Mouse (Mus musculus) small intestine, adult 2 months (tissue): ENCODE measurements around the gene Arhgef19. TPM values are rescaled to one million over a fixed set of nuclear protein-coding genes. Genes with fewer than 3 reads are reported as not detected.

Experiments used
- H3K27ac ChIP-seq: fragments of 200-500 bp; 2 replicates; pipeline ENCODE4 v1.5.1; 2012; ENCODE audit warnings: low read depth, low read length, control low read depth, inconsistent platforms; ENCODE audit not compliant: insufficient read depth
- H3K27me3 ChIP-seq: fragments of 200-500 bp; 2 replicates; pipeline ENCODE4 v1.6.1; 2012; ENCODE audit warnings: mild to moderate bottlenecking, moderate library complexity, low read length, inconsistent platforms; ENCODE audit not compliant: control insufficient read depth, insufficient read depth
- H3K36me3 ChIP-seq: fragments of 200-500 bp; 2 replicates; pipeline ENCODE4 v1.6.1; 2012; ENCODE audit warnings: mild to moderate bottlenecking, low read length, control low read depth, inconsistent platforms; ENCODE audit not compliant: control insufficient read depth, insufficient read depth
- H3K4me1 ChIP-seq: fragments of 200-500 bp; 2 replicates; pipeline ENCODE4 v1.6.1; 2012; ENCODE audit warnings: low read length, inconsistent platforms, mixed read lengths; ENCODE audit not compliant: control insufficient read depth, insufficient read depth, insufficient read length
- H3K4me3 ChIP-seq: fragments of 200-500 bp; 2 replicates; pipeline ENCODE4 v1.5.1; 2012; ENCODE audit warnings: low read depth, mild to moderate bottlenecking, control low read depth, inconsistent platforms, low read length, moderate library complexity
- CTCF ChIP-seq: fragments of 200-500 bp; IDR thresholded peaks from 2 replicates; pipeline ENCODE4 v1.5.1; 2012; ENCODE audit warnings: low read depth, mild to moderate bottlenecking, control low read depth, inconsistent platforms, low read length, moderate library complexity, mixed read lengths; ENCODE audit not compliant: insufficient replicate concordance, insufficient read length; ENCODE audit errors: extremely low read depth
- POLR2A ChIP-seq: fragments of 200-500 bp; IDR thresholded peaks from 2 replicates; pipeline ENCODE4 v1.6.1; 2012; ENCODE audit warnings: low read depth, mild to moderate bottlenecking, control low read depth, inconsistent platforms, low read length, moderate library complexity
- WGBS: fragments of 180-500 bp; shearing (Covaris S2); methylation state at CpG from one replicate; pipeline ENCODE4 v1.1.7; 2018; 5-methylcytosine and 5-hydroxymethylcytosine counted together
- polyA plus RNA-seq: library from polyadenylated mRNA; depleted of rRNA; stranded (reverse); fragments of >200 nt; gene quantifications from 2 replicates; pipeline ENCODE4 v1.2.3, GENCODE M21; 2012

Gene Arhgef19
- polyA plus RNA-seq, 1 experiment, result 48.8 TPM

- Histone ChIP-seq H3K27ac (no peak overlapping the region), H3K27me3 (no peaks in the 10 kb centered on the region), H3K4me3 (no peak overlapping the region), H3K36me3 (peaks cover 21% of the 10 kb centered on the region), H3K4me1 (peaks cover 31% of the 10 kb centered on the region)
- 74% methylated on average over 24 of the region's 24 CpGs for WGBS
- TF ChIP-seq POLR2A, result no peak
- TF ChIP-seq CTCF, result no peak
Observed at GRCm38 (mm10) chr4:141246089-141246997, 7.0 kb downstream of the Arhgef19 start.

GRCm38 (mm10) chr4:141246998-141247350, 7.7 kb downstream of the Arhgef19 start:
- H3K27me3 ChIP-seq, result no peaks in the 10 kb centered on the region
- peak overlapping the region; percentile 50 for H3K4me3 ChIP-seq
- WGBS, result 64% methylated on average over 17 of the region's 17 CpGs
- peaks cover 25% of the 10 kb centered on the region for H3K4me1 ChIP-seq
- no peak overlapping the region for H3K27ac ChIP-seq
- TF ChIP-seq CTCF (no peak), POLR2A (no peak)
- peaks cover 25% of the 10 kb centered on the region for H3K36me3 ChIP-seq

- Histone ChIP-seq H3K27ac (no peak overlapping the region), H3K36me3 (peaks cover 25% of the 10 kb centered on the region), H3K27me3 (no peaks in the 10 kb centered on the region), H3K4me1 (peaks cover 20% of the 10 kb centered on the region), H3K4me3 (peak overlapping the region; percentile 50)
- 2% methylated on average over 58 of the region's 60 CpGs for WGBS
- TF ChIP-seq POLR2A (no peak), CTCF (no peak)
Observed at GRCm38 (mm10) chr4:141247776-141248613, 8.7 kb downstream of the Arhgef19 start.

GRCm38 (mm10) chr4:141248614-141248978, 9.3 kb downstream of the Arhgef19 start:
- peaks cover 16% of the 10 kb centered on the region for H3K4me1 ChIP-seq
- 14% methylated on average over 11 of the region's 11 CpGs for WGBS
- no peak overlapping the region for H3K27ac ChIP-seq
- H3K36me3 ChIP-seq, result peaks cover 25% of the 10 kb centered on the region
- H3K27me3 ChIP-seq, result no peaks in the 10 kb centered on the region
- no peak for TF ChIP-seq POLR2A
- TF ChIP-seq CTCF, result no peak
- 0 out of 2 replicates have a peak overlapping the region, but pooled peaks have one; percentile 50 for H3K4me3 ChIP-seq

GRCm38 (mm10) chr4:141249383-141249782, 10.1 kb downstream of the Arhgef19 start:
- Histone ChIP-seq H3K27ac (no peak overlapping the region), H3K4me1 (peaks cover 16% of the 10 kb centered on the region), H3K4me3 (no peak overlapping the region), H3K27me3 (no peaks in the 10 kb centered on the region), H3K36me3 (peaks cover 26% of the 10 kb centered on the region)
- WGBS, result 85% methylated on average over 11 of the region's 11 CpGs
- no peak for TF ChIP-seq CTCF
- TF ChIP-seq POLR2A, result no peak

GRCm38 (mm10) chr4:141251071-141251470, 11.8 kb downstream of the Arhgef19 start:
- peaks cover 12% of the 10 kb centered on the region for H3K4me1 ChIP-seq
- TF ChIP-seq CTCF (no peak), POLR2A (no peak)
- H3K36me3 ChIP-seq, result peaks cover 34% of the 10 kb centered on the region
- WGBS, result 93% methylated on average over 8 of the region's 8 CpGs
- no peaks in the 10 kb centered on the region for H3K27me3 ChIP-seq
- no peak overlapping the region for H3K27ac ChIP-seq
- H3K4me3 ChIP-seq, result no peak overlapping the region

- Histone ChIP-seq H3K36me3 (peaks cover 30% of the 10 kb centered on the region), H3K4me1 (peaks cover 13% of the 10 kb centered on the region), H3K27ac (no peak overlapping the region), H3K27me3 (no peaks in the 10 kb centered on the region), H3K4me3 (no peak overlapping the region)
- no peak for TF ChIP-seq POLR2A
- WGBS, result 73% methylated on average over 2 of the region's 2 CpGs
Observed at GRCm38 (mm10) chr4:141252641-141253040, 13.3 kb downstream of the Arhgef19 start.
